Mouse (Mus musculus): ENCODE measurements around the gene Ccs.

- no peak for TF ChIP-seq CTCF (IDR thresholded peaks at IDR 0.05; ENCODE audit: low read depth)
- no peak for TF ChIP-seq EP300 (IDR thresholded peaks at IDR 0.05; ENCODE audit: low read depth)
Observed at GRCm38 (mm10) chr19:4810309-4810708, 28.8 kb downstream of the Ccs start.
